Mouse (Mus musculus): Measurements from ENCODE around the gene Dcaf8.

- TF ChIP-seq CTCF (IDR thresholded peaks at IDR 0.05; ENCODE audit: low read depth, low read length): no peak
- no peak for TF ChIP-seq POLR2A (IDR thresholded peaks at IDR 0.05; ENCODE audit: borderline replicate concordance, low read depth, low read length)
Observed at GRCm38 (mm10) chr1:172214748-172215147, 66.9 kb downstream of the Dcaf8 start.

All from bone marrow macrophage, adult 2 months (primary cell).